Mouse (Mus musculus): ENCODE measurements around the gene Gzmd. TPM values are rescaled to one million over a fixed set of nuclear protein-coding genes. Genes with fewer than 3 reads are reported as not detected.

The Gzmd gene
- polyA plus RNA-seq (2017; shearing (Covaris generic)): not detected

GRCm38 (mm10) chr14:56132508-56132907, at the start of gene Gzmd:
Gene Gzmd (minus strand): TSS chr14:56132608.

GRCm38 (mm10) chr14:56174499-56174898, 42.1 kb upstream of the Gzmd start, which contains the start of gene Gzmn:
Gene Gzmn (minus strand): TSS chr14:56174599.

DNA sequence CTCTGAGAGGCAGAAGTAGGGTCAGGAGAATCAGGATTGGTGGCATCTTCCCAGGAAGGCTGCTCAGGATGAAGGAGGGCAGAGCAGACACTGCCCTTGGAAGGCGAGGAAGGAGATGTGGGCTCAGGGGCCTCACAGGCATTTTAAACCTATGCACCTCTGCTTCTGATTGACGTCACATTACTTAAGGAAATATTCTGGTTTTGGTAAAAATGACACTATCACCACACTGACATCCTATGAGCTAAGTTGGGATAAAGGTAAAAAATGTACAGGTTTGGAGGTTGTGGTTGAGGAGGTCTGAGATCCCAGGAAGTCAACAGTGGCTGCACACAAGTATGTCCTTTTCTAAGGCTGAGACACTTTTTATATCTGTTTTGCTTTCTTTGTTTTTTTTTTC, 27.1 kb upstream of the Gzmd start, which contains the start of gene Gzmg:
Gzmg (minus strand) TSS at position 101 of the 400 bp plus-strand sequence.

DNA sequence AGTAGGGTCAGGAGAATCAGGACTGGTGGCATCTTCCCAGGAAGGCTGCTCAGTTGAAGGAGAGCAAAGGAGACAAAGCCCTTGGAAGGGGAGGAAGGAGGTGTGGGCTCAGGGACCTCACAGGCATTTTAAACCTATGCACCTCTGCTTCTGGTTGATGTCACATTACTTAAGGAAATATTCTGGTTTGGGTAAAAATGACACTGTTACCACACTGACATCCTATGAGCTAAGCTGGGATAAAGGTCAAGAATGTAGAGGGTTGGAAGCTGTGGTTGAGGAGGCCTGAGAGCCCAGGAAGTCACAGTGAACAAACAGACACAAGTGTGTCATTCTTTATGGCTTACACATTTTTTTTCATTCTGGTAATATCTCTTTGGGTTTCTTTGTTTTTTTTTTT, 11.9 kb downstream of the Gzmd start, which contains the start of gene Gzme:
Gzme (minus strand) TSS at position 101 of the 400 bp plus-strand sequence.

DNA sequence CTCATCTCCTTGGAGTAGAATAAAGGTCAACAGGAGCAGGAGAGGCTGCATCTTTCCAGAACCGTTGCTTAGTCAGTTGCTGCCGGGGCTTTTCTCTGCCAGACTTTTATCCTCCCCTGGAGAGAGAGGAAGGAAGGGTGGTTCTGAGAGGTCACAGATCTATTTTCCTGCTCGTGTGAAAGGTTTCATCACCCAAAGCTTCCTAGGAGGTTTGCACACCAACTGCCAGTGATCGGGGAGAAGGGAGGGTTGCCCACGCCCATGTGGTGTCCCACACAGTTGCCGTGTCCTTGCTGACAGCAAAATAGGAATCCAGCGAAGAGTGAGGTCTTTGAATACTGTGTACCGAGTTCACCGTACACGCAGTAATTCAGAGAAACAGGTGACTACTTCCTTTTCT, 30.0 kb downstream of the Gzmd start, which contains the start of gene Ctsg:
Ctsg (minus strand) TSS at position 189 of the 400 bp plus-strand sequence.

GRCm38 (mm10) chr14:56085167-56085566, 47.2 kb downstream of the Gzmd start, which contains the start of gene Mcpt8:
Gene Mcpt8 (minus strand): TSS chr14:56085273.

Other genes starting within 250 kb of the Gzmd start
- gene Cbln3, start 248.2 kb downstream of the Gzmd start, polyA plus RNA-seq (2017; shearing (Covaris generic)): 0.25 TPM
- gene Khnyn, start 247.7 kb downstream of the Gzmd start, polyA plus RNA-seq (2017; shearing (Covaris generic)): 90.5 TPM
- 86.9 TPM for gene Sdr39u1, start 232.3 kb downstream of the Gzmd start, polyA plus RNA-seq (2017; shearing (Covaris generic))
- not detected for gene Cma1, start 187.9 kb downstream of the Gzmd start, polyA plus RNA-seq (2017; shearing (Covaris generic))
- gene Cma2, start 181.6 kb downstream of the Gzmd start, polyA plus RNA-seq (2017; shearing (Covaris generic)): not detected
- gene Mcpt1, start 114.6 kb downstream of the Gzmd start, polyA plus RNA-seq (2017; shearing (Covaris generic)): not detected
- not detected for gene Mcpt9, start 102.1 kb downstream of the Gzmd start, polyA plus RNA-seq (2017; shearing (Covaris generic))
- gene Mcpt2, start 90.6 kb downstream of the Gzmd start, polyA plus RNA-seq (2017; shearing (Covaris generic)): not detected
- not detected for gene Mcpt4, start 70.3 kb downstream of the Gzmd start, polyA plus RNA-seq (2017; shearing (Covaris generic))
- not detected for gene Mcpt8, start 47.3 kb downstream of the Gzmd start, polyA plus RNA-seq (2017; shearing (Covaris generic))
- gene Ctsg, start 30.0 kb downstream of the Gzmd start, polyA plus RNA-seq (2017; shearing (Covaris generic)): not detected
- not detected for gene Gzme, start 12.0 kb downstream of the Gzmd start, polyA plus RNA-seq (2017; shearing (Covaris generic))
- not detected for gene Gzmg, start 27.0 kb upstream of the Gzmd start, polyA plus RNA-seq (2017; shearing (Covaris generic))
- gene Gzmn, start 42.0 kb upstream of the Gzmd start, polyA plus RNA-seq (2017; shearing (Covaris generic)): not detected
- gene Gzmf, start 78.8 kb upstream of the Gzmd start, polyA plus RNA-seq (2017; shearing (Covaris generic)): not detected
- gene Gzmc, start 102.0 kb upstream of the Gzmd start, polyA plus RNA-seq (2017; shearing (Covaris generic)): 5.7 TPM
- gene Gzmb, start 129.7 kb upstream of the Gzmd start, polyA plus RNA-seq (2017; shearing (Covaris generic)): 15.5 TPM
- gene Atp12a, start 232.5 kb upstream of the Gzmd start, polyA plus RNA-seq (2017; shearing (Covaris generic)): not detected

Data from CD4-positive, CD25-positive, alpha-beta regulatory T cell, adult 9 weeks (primary cell).